Mouse (Mus musculus) heart, postnatal 0 days (tissue): Measurements from ENCODE around the gene Gpha2. TPM values are rescaled to one million over a fixed set of nuclear protein-coding genes. Genes with fewer than 3 reads are reported as not detected.

Source experiments
- ATAC-seq: fragments of 200-750 bp; cut with Nextera tagmentation; 2 replicates; pipeline ENCODE4 v1.8.0; 2017; ENCODE audit warnings: low read depth, moderate number of reproducible peaks, moderate library complexity; ENCODE audit not compliant: insufficient read depth
- DNase-seq: peaks from one replicate; pipeline ENCODE4 v3.0.0-alpha.2; 2016; ENCODE audit warnings: low spot score
- H3K27ac ChIP-seq: fragments of 300-500 bp; sonication (generic); 2 replicates; pipeline ENCODE4 v1.5.1; 2014; ENCODE audit warnings: low read depth, mild to moderate bottlenecking
- H3K27me3 ChIP-seq: fragments of 300-500 bp; sonication (generic); 2 replicates; pipeline ENCODE4 v1.6.1; 2014; ENCODE audit warnings: low read length, mixed read lengths; ENCODE audit not compliant: control insufficient read depth, insufficient read depth
- H3K36me3 ChIP-seq: fragments of 300-500 bp; sonication (generic); replicated peaks from 2 replicates; pipeline ENCODE4 v1.6.1; 2014; ENCODE audit warnings: low read length, mixed read lengths; ENCODE audit not compliant: control insufficient read depth, insufficient read depth
- H3K4me1 ChIP-seq: fragments of 300-500 bp; sonication (generic); 2 replicates; pipeline ENCODE4 v1.6.1; 2014; ENCODE audit warnings: antibody characterized with exemption; ENCODE audit not compliant: control insufficient read depth, insufficient read depth
- H3K4me2 ChIP-seq: fragments of 300-500 bp; sonication (generic); 2 replicates; pipeline ENCODE4 v1.6.1; 2014; ENCODE audit warnings: low read depth, mild to moderate bottlenecking, low read length, moderate library complexity
- H3K4me3 ChIP-seq: fragments of 300-500 bp; sonication (generic); 2 replicates; pipeline ENCODE4 v1.5.1; 2014; ENCODE audit warnings: low read depth, low read length
- H3K9ac ChIP-seq: fragments of 300-500 bp; sonication (generic); replicated peaks from 2 replicates; pipeline ENCODE4 v1.6.1; 2014; ENCODE audit warnings: low read depth, low read length, mixed read lengths
- H3K9me3 ChIP-seq: fragments of 300-500 bp; sonication (generic); replicated peaks from 2 replicates; pipeline ENCODE4 v1.6.1; 2016; ENCODE audit warnings: low read length; ENCODE audit not compliant: control insufficient read depth
- CTCF ChIP-seq: IDR thresholded peaks from 2 replicates; pipeline ENCODE4 v1.5.1; 2016; ENCODE audit warnings: antibody characterized with exemption, control low read depth, low read depth
- EP300 ChIP-seq: IDR thresholded peaks from 2 replicates; pipeline ENCODE4 v1.6.1; 2016; ENCODE audit warnings: antibody characterized with exemption, low read depth
- WGBS: fragments of 180-500 bp; shearing (Covaris S2); extraction: QIAGEN DNeasy Blood & Tissue Kit; methylation state at CpG from one replicate; pipeline ENCODE4 v1.1.7; 2014; 5-methylcytosine and 5-hydroxymethylcytosine counted together
- polyA plus RNA-seq: library from polyadenylated mRNA; unstranded; fragments of >200 nt; fragmentation: Nextera tagmentation; extraction: Ambion mirVana; gene quantifications from 2 replicates; pipeline ENCODE4 v1.2.1, GENCODE M21; 2015
- total RNA-seq: library from RNA; depleted of rRNA; stranded (reverse); fragments of >200 nt; gene quantifications from 2 replicates; pipeline ENCODE4 v1.2.3, GENCODE M21; 2014; ENCODE audit warnings: low replicate concordance

Gpha2 gene
- total and polyA plus RNA-seq, 2 experiments from 2014 or later = not detected

DNA sequence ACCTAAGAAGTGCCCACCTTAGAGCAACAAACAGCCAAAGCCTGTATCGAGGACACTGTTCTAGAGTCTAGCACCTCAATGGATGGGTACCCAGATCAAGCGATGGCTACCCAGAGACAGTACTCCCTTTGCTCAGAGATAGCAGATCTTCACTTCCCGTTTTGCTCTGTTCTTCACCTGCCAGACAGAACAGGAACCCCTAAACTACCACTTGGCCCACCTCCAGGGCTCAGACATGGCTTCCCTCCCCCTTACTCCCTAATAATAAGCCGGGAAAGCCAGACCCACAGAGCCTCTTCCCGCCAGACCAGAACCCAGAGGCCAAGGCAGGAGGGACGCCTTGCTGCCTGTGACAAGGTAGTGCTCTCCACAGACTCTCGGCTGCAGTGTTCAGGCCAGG, 10.7 kb downstream of the Gpha2 start:
- H3K36me3 ChIP-seq = peaks cover 19% of the 10 kb centered on the region

GRCm38 (mm10) chr19:6238740-6239139, 12.6 kb downstream of the Gpha2 start:
- Histone ChIP-seq H3K4me2 (no peak overlapping the region), H3K36me3 (peaks cover 2% of the 10 kb centered on the region; the same call in 1 of the 2 replicates), H3K27me3 (no peaks in the 10 kb centered on the region), H3K9me3 (no peaks in the 10 kb centered on the region), H3K4me1 (peaks cover 21% of the 10 kb centered on the region), H3K27ac (no peak overlapping the region), H3K4me3 (no peak overlapping the region), H3K9ac (no peak overlapping the region)
- DNase-seq = no peak
- TF ChIP-seq EP300 (no peak), CTCF (no peak)
- no peak for ATAC-seq

More for the DNA sequence above, 10.7 kb downstream of the Gpha2 start:
- ATAC-seq (no peak), DNase-seq (no peak)
- H3K4me3 ChIP-seq = no peak overlapping the region
- H3K27me3 ChIP-seq = no peaks in the 10 kb centered on the region
- no peak overlapping the region for H3K4me2 ChIP-seq
- H3K9ac ChIP-seq = no peak overlapping the region
- H3K4me1 ChIP-seq = peaks cover 11% of the 10 kb centered on the region
- TF ChIP-seq EP300 (no peak), CTCF (no peak)
- no peaks in the 10 kb centered on the region for H3K9me3 ChIP-seq
- H3K27ac ChIP-seq = no peak overlapping the region
- WGBS = 69% methylated on average over 7 of the region's 7 CpGs

DNA sequence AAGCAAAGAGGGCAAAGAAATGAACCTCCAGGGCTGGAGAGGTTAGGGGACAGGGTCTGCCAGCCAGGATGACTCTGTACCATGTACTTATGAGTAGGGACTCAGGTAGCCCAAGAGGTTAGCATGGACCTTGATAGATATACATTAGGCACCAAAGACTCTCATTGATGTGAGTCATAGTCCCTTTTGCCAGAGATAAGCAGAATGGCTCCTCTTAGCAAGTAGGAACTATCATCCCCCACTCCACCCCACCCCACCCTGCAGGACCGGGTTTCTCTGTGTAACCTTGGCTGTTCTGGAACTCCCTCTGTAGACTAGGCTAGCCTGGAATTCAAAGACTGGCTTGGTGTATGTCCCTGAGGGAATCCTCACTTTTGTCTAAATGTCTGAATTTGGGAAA, 14.0 kb downstream of the Gpha2 start:
- H3K4me3 ChIP-seq = no peak overlapping the region
- no peak overlapping the region for H3K9ac ChIP-seq
- H3K4me2 ChIP-seq = no peak overlapping the region
- no peaks in the 10 kb centered on the region for H3K9me3 ChIP-seq
- no peak for TF ChIP-seq CTCF
- TF ChIP-seq EP300 = no peak
- H3K4me1 ChIP-seq = peaks cover 11% of the 10 kb centered on the region
- H3K27ac ChIP-seq = no peak overlapping the region
- H3K36me3 ChIP-seq = peaks cover 9% of the 10 kb centered on the region
- WGBS = 23% methylated on average over 1 of the region's 1 CpGs
- ATAC-seq = no peak
- H3K27me3 ChIP-seq = no peaks in the 10 kb centered on the region
- DNase-seq = no peak

DNA sequence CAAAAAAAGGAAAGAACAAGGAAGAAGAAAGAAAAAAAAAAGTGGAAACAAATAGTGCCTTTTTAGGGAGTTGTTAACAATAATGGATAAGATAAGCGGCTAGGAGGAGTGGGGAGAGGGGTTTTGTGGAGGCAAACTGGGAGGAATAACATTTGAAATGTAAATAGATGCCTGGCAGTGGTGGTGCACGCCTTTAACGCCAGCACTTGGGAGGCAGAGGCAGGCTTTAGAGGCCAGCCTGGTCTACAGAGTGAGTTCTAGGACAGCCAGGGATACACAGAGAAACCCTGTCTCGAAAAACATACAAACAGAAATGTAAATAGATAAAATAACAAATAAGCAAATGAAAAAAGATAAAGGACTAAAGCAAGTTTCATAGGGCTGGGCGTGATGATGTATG, 14.5 kb downstream of the Gpha2 start:
- Histone ChIP-seq H3K4me2 (peak overlapping the region; percentile 33; the same call in 1 of the 2 replicates), H3K4me3 (no peak overlapping the region; the same call in 1 of the 2 replicates), H3K9ac (no peak overlapping the region), H3K9me3 (no peaks in the 10 kb centered on the region), H3K27me3 (no peaks in the 10 kb centered on the region), H3K27ac (no peak overlapping the region), H3K4me1 (peaks cover 10% of the 10 kb centered on the region), H3K36me3 (peaks cover 11% of the 10 kb centered on the region)
- WGBS = 31% methylated on average over 5 of the region's 5 CpGs
- TF ChIP-seq CTCF = no peak
- no peak for TF ChIP-seq EP300
- no peak for ATAC-seq
- no peak for DNase-seq

DNA sequence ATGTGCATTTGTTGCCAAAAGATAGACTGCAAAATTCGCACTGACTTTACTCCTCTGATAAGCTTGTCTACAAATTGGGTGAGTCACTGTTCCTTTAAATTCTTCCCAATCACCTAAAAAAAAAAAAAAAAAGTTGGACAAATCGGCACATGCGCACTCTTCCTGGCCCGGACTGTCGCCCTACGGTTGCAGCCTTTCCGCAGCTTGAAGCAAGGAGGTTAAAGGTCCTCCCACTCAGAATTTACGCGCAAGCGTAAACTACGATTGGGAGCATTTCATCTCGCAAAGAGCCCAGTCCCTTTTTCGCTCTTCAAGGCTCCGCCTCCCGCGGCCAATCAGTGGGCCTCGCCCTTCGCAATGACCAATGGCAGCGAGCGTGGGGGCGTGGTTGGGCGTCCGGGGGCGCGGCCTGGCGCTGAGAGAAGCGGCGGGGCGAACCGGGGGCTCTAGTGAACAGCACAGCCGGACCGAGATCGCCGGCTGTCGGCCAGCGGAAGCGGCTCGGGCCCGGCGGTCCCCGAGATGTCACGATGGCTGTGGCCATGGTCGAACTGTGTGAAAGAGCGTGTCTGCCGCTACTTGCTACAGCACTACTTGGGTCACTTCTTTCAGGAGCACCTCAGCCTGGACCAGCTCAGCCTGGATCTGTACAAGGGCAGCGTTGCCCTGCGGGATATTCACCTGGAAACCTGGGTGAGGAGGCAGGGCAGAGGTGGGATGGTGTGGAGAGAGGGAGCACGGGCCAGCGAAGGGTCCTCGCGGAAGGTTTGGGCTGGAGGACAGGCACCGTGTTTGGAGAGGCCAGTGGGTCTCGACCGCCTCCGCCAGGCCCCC, 15.3 kb downstream of the Gpha2 start, which contains the start of gene Atg2a:
Gene Atg2a (plus strand): TSS at position 395 of the 834 bp plus-strand sequence.
- Histone ChIP-seq H3K9ac (peak within 1 kb of the TSS; percentile 85), H3K27me3 (no peaks in the 10 kb centered on the region), H3K27ac (peak within 1 kb of the TSS; percentile 89), H3K9me3 (no peaks in the 10 kb centered on the region), H3K4me3 (peak within 1 kb of the TSS; percentile 80), H3K36me3 (peaks cover 19% of the 10 kb centered on the region), H3K4me2 (peak within 1 kb of the TSS; percentile 82), H3K4me1 (peaks cover 10% of the 10 kb centered on the region)
- DNase-seq (peak; percentile 100), ATAC-seq (peak; percentile 94)
- WGBS = under 1% methylated on average over 55 of the region's 55 CpGs
- no peak; the same call in 1 of the 2 replicates for TF ChIP-seq CTCF
- TF ChIP-seq EP300 = peak; percentile 75; the same call in 1 of the 2 replicates
